Mouse (Mus musculus) kidney, postnatal 4 days (tissue): ENCODE results near the gene Fjx1.

Experiments
- DNase-seq, 2 experiments: peaks; one replicate each; pipeline ENCODE4 v3.0.0; 2021; ENCODE audit warnings: mixed read lengths in 2 of 2

Gene Fjx1

DNA sequence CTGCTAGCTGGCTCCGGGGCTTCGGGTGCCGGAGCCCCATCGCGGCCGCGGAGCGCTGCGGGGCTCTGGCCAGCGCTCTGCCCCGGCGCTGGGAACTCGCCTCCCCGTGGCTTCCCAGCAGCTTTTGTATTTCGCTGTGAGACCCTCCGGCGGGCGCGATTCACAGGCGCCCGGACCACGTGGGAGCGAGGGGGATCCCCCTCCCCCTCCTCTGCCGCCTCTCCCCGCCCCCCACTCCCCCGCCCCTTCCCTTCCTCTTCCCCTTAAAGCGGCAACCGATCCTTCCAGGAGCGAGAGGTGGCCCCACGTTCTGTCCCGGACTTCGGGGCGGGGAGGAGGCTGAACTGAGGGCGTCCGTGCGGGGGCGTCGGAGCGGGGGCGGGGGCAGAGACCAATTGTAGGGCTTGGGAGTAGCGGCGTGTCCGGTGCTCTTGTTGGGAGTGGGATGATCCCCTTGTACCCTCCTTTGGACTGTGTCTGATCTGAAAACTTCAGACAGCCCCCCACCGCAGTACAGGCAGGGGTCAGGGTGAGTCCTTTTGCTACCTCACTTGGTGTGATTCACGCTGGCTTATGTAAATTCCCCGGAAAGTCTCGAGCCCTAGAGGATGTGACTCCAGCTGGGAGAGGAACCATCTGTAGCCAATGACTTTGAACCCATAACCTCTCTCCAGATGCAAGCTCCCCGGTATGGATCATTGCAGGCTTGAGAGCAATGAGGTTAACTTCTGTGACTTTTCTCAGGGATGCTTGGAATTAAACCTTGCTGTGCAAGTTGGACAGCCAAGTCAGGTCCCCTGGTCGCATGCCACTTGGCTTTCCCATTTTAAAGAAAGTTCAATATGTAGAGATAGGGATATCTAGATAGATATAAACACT, at the start of gene Fjx1:
TSS of gene Fjx1 (minus strand) at position 829 of the 879 bp plus-strand sequence.
- peak; percentile 76 to 85 for DNase-seq

DNA sequence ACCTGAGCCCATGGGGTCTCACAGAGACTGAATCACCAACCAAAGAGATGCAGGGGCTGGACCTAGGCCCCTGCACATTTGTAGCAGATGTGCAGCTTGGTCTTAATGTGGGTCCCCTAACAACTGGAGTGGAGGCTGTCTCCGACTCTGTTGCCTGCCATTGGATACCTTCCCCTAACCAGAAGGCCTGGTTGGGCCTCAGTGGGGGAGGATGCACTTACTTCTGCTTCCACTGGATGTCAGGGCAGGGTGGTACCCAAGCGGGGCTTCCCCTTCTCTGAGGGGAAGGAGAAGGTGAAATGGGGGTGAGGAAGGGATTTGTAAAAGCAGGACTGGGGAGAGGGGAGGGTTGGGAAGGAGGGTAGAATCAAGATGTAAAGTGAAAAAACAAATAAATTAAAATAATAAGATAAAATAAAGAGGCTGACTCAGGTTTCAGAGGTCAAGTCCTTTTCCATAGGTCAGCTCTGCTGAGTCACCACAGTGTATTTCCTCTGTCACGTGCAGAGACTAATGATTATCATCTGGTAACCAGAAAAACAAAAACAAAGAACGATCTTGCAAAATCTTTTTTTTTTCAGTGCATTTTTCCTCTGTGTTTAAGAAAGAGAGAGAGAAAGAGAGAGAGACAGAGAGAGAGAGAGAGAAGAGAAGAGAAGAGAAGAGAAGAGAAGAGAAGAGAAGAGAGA, 47.8 kb upstream of the Fjx1 start:
- DNase-seq: no peak

DNA sequence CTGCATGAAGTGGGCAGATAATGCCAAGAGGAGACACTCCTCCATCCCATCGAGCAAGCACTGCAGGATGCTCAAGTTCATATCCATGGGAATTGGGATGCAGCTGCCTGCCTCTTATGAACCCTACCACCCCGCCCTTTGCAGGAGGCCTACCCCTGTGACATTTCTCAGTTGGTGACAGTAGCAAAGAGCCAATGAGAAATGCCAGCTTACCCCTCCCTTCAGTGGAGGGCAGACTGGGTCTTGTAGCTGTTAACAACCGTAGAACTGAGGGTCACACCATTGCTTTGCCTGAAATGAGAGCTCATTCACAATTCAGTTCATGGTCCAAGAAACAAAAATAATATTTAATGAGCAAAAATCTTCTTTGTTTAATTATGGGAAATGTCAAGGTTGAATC, 28.4 kb upstream of the Fjx1 start:
- DNase-seq: no peak

DNA sequence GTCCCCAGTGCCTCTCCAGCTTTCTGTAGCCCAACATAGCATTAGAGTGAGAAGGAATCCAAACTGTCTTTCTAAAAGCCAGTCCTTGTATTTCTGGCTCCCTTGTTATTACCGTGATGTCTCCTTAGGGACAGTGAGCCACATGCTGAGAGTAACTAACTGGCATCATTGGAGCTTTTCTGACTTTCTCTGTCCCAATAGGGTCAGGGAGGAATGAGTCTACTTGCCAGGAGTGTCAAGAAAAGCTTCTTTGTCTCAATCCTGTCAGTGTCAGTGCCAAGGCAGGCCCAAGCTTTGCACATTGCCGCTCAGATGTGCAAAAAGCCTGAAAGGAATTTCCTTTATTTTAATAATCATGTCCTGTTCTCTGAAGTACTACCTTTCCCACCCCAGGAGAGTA, 23.8 kb upstream of the Fjx1 start:
- no peak for DNase-seq

DNA sequence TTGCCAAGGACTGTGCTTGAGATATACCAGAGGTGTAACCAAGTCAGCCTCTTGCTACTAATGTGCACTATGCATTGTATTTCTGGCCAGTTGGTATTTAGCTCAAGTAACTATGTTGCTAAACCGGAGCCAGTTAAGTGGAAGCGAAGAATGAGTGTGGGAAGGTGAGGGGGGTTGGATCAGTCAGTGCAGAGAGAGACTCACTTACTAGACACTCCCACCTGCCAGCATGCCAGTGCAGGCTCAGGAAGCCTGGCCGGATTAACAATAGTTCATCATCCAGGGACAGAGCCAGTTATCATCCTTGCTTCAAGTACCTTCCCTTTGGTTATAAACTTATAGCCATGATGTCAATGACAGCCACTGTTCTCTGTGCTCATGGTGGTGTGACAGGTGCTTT, 16.3 kb upstream of the Fjx1 start:
- no peak for DNase-seq

DNA sequence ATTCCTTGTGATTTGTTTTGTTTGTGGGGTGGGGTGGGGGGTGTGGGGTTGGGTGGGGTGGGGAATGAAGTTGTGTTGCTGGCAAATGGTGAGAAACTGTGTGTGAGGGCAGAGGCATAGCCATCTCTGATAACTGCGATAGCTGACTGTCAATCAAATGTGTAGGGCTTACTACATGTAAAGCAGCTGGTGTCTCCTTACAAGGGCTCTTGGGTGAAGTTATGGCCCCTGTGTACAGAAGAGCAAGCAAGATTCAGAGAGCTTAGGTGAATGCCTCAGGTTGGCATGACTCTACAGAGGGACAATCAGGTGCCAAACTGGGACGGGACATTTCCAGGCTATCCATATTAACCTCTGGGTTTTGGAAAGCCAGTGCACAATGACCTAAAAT, 12.0 kb upstream of the Fjx1 start:
- no peak for DNase-seq

DNA sequence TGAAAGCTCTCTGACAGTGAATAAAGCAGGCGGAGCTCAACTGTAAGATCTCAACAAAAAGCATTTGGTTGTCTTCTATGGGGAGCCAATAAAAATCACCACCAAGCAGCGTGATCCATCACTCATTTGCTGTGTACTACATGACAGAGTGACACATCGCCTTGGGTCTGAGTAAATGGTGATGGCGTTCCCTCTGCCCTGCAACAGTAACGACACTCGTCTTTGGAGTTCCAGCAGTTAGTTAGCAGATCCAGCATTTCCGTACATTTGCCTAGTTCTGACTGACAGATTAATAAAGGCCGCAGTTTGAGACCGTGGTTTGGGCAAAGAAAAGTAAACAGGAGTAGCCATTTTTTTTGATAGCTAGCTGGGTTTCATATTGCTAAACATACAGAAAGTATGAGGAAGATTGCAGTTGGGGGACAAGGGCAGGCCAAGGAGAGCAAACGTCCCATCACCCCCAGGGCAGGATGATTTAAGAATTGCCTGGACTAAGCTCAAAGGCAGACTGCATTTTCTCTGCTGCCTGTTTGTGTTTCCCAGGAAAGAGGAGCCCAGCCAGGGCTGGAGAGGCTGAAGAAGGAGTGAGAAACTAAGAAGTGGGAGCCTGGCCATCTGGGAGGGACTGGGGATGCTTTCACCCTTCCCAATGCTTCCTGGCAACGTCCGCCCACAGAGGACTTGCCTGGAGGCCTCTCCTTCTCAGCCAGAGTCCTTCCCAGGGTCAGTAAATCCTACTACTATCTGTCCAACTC, 11.5 kb upstream of the Fjx1 start:
- DNase-seq: peak; percentile 66 to 78

DNA sequence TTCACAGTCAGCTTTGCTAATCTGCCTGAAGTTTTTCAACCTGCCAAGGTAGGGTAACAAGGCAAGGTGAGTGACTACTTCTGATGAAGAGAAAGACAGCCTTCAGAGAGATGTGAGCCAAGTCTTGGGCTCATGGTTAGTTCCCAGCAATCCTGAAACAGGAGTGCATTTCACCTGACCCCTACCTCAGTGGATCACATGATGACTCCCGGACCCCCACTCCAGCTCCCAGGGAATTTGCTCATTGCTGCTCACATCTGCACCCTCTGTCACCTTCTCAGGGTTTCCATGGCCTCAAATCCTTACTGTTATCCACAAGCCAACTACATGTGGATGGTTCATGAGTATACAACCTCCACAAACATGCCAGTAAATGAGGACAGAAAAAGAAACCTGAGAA, 9.2 kb upstream of the Fjx1 start:
- no peak for DNase-seq

DNA sequence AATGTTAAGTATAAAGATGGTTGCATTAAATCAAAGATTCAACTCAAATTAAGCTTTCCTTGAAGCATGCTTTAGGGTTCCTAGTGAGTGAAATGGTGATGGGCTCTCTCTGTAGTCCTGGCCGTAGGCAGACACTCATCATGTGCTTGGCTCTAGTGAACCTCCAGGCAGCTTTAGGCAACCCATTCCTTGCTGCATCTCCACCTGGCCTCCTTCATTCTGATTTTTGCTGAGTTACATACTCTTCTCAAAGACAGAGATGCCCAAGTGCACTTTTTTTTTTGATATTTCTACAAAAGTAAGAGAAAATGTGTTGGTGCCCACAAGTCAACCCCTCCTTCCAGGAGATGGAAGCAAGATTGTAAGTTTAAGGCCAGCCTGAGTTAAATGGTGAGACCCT, 2.8 kb upstream of the Fjx1 start:
- no peak for DNase-seq

DNA sequence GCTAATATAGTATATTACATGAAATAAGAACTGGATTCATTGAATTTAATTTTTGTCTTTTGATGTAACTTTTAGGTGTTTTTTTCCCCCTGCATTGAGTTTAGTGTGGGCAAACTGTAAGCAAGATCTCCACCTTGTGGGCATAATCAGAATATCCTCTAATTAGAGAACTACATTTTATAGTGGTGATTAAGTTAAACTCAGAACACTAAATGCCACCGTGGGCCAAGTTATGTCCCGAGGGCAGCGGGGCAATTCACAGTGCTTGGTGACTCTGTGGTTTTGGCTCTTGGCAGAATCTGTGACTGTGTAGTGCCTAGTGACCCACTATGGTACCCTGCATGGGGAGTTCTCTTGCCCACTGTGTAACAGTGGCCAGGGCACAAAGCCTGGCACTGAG, 1.1 kb upstream of the Fjx1 start:
- peak in 1 of 2 experiments; percentile 12 for DNase-seq

DNA sequence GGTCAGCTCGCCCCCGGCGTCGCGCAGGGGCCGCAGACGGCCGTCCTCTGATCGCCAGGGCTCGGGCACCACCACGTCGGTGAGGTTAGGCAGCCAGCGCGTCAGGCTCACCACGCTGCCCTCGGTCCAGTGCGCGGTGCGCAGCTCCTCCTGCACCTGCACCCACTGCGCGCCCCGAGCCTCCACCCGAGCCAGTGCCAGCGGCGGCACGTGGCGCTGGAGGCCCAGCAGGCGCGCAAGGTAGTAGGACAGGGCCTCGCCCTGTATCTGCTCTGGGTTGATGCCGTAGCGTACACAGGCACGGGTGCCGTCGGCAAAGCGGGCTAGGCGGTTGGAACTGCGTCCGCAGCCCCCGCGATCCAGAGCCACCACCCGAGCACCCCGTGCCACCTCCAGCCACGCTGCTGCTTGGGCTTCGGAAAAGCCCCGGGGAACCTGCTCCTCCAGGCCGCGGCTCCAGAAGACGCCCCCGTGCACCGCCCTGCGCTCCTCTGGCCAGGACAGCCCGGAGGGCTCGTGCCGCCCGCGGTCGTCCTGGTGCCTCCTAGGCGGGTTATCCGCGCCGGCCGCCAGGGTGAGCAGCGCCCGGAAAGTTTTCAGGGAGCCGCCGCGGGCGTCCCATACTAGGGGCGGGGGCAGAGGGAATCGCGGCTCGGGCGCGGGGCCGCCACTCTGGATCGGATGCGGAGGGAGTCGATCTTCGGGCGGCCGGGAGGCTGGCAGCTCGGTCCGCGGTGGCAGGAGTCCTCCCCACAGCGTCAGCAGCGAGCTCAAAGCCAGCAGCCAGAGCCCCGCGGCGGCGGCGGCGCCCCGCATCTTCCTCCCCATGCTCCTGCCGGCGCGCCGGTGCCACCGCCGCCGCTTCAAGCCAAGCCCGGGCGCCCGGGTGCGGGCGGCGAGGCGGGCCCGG, 1.3 kb downstream of the Fjx1 start:
- peak; percentile 57 to 72 for DNase-seq

DNA sequence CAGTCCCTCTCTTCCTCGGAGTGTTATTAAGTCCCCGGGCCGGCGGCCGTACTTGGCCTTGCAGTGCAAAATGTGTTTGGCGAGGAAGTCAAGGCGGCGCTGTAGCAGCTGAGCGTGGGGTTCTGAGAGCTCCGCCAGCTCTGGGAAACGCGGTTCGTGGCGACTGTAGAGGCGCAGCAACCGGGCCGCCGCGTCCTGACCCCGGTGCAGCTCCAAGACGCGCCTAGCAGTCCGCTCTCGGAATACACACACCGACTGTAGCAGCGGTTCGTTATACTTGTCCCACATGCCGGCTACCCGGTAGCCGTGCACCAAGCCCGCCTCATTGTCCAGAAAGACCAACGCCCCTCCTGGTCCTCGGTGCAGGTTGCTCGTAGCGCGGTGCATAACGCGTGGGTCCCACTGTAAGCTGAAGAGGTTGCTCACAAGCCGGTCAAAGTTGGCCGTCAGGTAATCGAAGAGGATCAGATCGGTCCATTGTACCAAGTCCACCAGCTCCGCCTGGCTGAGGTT, 2.0 kb downstream of the Fjx1 start:
- peak; percentile 71 to 82 for DNase-seq

DNA sequence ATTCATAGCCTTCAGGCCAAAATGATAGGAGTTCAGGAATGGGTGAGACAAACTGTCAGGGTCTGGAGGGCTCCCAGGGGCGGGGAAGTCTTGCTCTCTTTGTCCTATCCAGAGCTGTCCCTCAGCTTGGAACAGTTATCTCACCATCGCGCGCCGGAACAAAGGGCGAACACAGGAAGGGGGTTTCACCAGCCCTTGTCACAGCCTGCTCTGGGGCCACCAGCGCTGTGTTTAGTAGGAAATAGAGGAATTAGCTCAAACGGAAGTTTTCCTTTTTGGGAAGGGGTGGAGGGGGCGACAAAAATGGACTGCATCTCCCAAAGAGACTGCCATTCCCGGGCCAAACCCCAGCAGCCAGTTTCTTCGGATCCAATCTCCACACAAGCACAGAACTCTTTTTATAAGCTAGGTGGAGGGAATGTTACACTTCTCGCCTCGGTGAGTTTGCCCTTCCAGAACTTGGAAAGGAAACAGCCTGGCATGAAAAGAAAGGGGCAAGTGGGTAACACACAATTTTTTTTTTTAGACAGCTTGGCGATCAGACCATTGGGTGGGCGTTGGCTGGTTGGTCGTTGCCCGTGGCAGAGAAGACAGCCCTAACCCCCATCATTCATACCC, 2.6 kb downstream of the Fjx1 start:
- peak; percentile 53 to 65 for DNase-seq

DNA sequence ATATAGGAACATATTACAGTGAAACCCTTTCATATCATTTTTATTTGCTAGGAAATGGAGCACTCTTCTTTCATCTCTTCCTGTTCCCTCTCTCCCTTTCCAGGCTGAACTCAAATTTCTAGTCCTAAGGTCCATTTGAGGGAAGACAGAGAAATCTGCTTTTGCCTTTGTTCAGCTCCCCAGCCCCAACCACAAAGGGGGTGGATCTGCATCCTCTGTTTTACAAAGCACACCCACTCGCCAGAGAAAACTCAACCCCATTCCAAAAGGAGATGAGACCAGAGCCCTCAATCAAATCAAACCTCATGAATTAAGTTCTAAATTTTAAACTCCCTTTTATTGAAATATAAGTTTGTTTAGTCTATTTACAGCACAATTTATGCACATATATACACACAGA, 3.2 kb downstream of the Fjx1 start:
- DNase-seq: no peak

DNA sequence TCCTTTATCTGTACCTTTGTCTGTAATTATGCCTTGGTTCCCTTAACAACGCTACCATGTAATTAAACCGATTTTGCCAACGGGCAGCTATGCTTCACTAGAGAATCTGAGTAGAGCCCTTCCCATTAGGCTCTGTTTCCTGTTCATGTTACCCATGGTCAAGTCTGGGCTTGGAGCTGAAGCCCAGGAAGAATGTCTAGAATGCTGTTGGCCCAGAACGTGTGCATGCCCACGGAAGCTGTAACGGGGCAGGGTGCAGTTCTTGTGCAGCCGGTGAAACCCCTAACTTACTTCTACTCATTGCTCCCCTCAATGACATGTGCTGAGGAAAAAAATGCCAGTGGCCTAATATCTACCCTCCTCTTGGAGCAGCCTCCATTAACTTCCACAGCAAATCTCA, 4.5 kb downstream of the Fjx1 start:
- peak in 1 of 2 experiments; percentile 35 for DNase-seq

DNA sequence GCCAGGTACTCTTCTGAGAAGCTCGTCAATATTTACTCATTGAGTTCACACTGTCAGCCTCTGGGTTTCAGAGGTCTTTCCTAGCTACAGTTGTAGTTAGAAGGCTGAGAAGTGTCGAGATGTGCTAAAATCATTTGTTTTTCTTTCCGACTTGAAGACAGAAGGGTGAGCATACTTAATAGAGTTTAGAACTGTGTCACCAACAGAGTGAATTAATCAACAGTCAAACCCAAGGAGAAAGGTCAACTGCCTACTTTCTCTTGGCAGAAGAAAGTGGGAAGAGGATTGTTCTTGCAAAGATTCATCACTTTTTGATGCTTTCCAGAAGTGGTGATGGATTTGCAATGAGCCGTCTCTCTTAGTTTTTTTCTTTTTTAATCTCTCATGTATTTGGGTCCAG, 5.4 kb downstream of the Fjx1 start:
- no peak for DNase-seq

DNA sequence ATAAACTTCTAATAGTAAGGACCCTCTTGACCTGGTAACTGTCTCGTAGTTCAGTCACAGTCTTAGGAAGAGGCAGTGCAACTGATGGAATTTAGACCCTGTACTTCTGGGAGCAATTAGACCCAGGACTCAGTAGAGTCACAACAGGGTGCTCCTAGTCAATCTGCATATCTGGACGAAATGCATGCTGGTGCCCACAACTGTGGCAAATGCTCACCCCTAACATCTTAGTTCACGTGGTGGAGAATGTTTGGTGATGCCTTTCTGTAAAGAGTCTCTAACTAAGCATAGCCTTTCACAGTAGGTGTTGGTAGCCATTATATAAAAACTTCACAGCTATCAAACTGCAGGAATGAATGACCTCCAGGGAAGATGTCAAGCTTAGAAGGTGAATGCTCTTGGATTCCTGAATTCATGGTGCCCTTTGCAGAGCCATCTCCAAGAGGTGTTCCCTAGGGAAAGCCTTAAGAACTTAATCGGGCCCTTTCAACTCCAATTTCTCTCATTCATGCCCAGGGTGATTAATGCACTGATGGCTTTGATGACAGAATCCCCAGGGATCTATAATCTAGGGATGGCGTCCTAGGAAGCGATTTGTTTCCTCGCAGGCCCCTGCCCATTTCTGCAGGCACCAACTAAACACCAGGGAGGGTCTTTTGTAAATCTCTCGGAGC, 14.8 kb downstream of the Fjx1 start:
- no peak for DNase-seq

DNA sequence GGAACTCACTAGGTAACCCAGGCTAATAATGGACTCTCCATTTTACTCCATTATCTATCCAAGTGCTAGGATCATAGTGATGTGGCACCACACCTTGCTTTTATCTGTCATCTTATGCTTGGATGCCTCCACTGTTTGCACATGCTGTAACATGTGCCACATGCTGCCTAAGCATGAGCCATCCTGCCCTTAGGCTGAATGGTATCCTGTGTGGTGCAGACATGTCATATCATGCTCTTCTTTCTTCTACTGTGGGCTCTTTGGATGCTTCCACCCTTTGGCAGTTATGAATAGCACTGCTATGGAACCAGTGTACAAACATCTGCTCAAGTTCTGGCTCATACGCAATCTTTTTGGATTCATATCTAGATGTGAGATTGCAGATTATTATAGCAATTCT, 18.4 kb downstream of the Fjx1 start:
- DNase-seq: no peak

DNA sequence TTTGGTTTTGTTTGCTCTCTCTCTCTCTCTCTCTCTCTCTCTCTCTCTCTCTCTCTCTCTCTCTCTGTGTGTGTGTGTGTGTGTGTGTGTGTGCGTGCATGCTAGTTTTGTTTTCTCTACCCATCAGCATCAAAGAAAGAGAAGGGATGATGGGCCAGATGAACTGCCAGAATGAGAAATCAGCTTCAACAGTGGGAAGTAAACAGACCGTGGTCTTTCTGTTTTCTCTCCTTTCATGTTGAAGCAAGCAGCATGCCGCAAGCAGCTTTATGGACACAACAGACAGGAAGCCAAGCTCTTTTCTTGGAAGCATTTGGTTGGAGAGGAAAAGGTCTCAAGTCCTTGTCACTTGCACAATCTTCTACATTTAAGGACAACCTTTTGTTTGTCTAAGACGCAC, 21.2 kb downstream of the Fjx1 start:
- no peak for DNase-seq

DNA sequence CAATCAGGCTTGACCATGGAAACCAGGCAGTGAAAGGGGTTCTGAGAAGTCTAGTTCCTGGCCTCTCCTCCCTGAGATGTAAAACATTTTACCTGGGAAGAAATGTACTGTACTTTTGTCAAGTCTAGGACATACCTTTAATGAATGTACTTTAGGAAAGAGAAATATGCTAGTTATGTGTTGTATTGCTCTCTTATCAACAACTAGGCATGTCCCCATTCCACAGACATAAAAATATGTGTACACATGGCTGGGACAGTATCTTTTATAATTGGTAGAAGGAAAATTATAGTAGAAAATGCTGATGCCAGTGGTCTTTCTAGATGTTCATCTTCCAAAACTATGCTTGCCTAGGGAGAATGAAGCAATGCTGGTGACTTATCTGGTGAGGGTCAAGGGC, 24.3 kb downstream of the Fjx1 start:
- DNase-seq: no peak

DNA sequence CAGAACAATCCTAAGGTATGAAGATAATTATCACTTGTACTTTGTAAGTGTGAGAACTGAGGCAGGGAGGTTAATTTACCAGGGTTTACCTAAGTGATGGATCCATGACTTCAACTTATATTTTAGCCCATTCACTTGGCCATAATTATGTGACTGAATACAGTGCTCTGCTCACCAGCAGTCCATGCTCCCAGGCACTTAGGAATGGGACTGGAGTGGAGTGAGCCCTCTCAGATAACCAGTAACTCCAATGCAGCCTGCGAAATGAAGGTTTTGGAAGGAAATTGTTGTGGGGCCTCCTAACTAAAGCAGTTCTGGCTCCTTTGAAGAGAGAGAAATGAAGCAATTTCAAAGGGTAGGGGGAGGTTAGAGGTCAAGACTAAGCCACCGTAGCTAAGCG, 25.9 kb downstream of the Fjx1 start:
- DNase-seq: no peak
